Mouse (Mus musculus): ENCODE measurements around the gene Stap2. TPM values are rescaled to one million over a fixed set of nuclear protein-coding genes. Genes with fewer than 3 reads are reported as not detected.

Gene Stap2
- polyA plus RNA-seq, 1 experiment from 2014 or later = 5.2 TPM

DNA sequence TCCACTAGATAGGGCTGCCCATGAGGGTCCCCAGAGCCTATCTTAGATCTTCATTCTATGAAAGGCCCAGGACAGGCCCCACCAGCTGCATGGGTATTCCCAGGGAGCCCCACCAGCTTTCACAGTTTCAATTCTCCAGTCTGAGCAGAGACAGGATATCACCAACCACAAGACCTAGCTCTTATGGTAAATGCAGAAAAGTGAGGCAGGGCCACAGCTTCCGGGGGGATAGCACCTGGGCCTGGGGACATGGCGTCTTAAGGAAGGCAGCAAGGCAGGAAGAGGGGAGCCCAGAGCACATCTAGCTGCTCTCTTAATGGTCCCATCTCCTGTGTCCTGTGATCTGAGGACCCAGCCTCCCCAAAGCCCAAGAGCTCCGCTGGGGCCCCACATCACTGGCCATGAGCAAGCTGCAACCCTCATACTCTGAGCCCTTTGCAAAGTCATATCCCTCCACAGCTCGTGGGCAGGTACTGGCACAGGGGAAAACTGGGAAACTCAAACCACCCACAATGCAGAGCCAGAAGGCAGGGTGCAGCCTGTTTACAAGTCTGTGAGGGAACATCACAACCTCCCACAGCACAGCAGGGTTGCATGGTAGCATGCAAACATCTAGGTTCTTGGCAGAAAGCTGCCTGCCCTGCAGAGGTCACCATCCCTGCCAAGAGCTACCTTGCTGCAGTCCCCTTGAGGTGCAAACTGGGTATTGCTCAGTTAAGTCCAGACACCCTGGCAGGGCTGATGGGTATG, 16.0 kb upstream of the Stap2 start:
- Histone ChIP-seq H3K27me3 (ENCODE audit: control insufficient read depth, insufficient read depth, low read length) (no peaks in the 10 kb centered on the region), H3K36me3 (ENCODE audit: control insufficient read depth, insufficient read depth, low read length) (peaks cover 32% of the 10 kb centered on the region), H3K9me3 (ENCODE audit: control insufficient read depth, low read length) (no peaks in the 10 kb centered on the region), H3K4me2 (ENCODE audit: low read depth, low read length) (no peak overlapping the region), H3K27ac (ENCODE audit: low read depth, low read length) (peak overlapping the region; percentile 16), H3K4me3 (ENCODE audit: low read depth, low read length) (no peak overlapping the region), H3K4me1 (ENCODE audit: control insufficient read depth, insufficient read depth, low read length) (peaks cover 6% of the 10 kb centered on the region; the same call in 1 of the 2 replicates), H3K9ac (replicated peaks; ENCODE audit: low read depth, low read length) (no peak overlapping the region)
- ATAC-seq (ENCODE audit: low read depth) = no peak
- WGBS = 85% methylated on average over 4 of the region's 4 CpGs

DNA sequence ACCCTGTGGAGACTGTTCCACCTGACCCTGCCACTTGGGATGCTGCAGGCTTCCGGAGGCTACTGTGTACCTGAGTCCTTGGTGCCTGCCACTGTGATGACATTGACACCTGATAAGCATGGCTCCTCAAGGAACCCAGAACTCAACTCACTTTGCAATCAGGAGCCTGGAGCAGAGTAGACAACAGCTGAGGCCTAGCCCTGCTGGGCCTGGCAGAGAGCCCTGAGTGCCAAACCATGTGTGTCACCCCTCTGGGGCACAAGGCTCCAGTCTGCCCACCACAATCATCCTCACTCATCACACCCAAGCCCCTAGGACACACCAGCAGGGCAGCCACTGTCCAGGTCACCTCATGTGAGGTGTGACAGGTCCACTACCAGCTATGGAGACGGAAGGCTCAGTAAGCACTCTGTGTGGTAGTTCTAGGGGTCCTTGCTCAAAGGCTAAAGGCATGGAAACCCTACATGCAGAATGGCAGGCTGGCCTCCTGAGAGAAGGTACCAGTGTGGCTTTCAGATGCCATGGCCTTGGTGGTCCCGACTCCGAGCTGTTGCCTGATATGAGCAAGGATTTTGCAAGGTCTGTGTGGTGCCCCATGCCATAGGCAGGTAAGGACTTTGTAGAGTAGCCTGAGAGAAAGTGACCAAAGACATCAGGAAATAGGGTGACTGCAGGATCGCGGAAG, 15.2 kb upstream of the Stap2 start:
- H3K4me3 ChIP-seq (ENCODE audit: low read depth, low read length) = no peak overlapping the region
- H3K27ac ChIP-seq (ENCODE audit: low read depth, low read length) = peak overlapping the region; percentile 16; the same call in 1 of the 2 replicates
- peaks cover 6% of the 10 kb centered on the region; the same call in 1 of the 2 replicates for H3K4me1 ChIP-seq (ENCODE audit: control insufficient read depth, insufficient read depth, low read length)
- no peaks in the 10 kb centered on the region for H3K9me3 ChIP-seq (ENCODE audit: control insufficient read depth, low read length)
- no peaks in the 10 kb centered on the region for H3K27me3 ChIP-seq (ENCODE audit: control insufficient read depth, insufficient read depth, low read length)
- no peak overlapping the region for H3K4me2 ChIP-seq (ENCODE audit: low read depth, low read length)
- WGBS = 90% methylated on average over 6 of the region's 6 CpGs
- H3K36me3 ChIP-seq (ENCODE audit: control insufficient read depth, insufficient read depth, low read length) = peaks cover 40% of the 10 kb centered on the region
- ATAC-seq (ENCODE audit: low read depth) = no peak
- no peak overlapping the region for H3K9ac ChIP-seq (replicated peaks; ENCODE audit: low read depth, low read length)

DNA sequence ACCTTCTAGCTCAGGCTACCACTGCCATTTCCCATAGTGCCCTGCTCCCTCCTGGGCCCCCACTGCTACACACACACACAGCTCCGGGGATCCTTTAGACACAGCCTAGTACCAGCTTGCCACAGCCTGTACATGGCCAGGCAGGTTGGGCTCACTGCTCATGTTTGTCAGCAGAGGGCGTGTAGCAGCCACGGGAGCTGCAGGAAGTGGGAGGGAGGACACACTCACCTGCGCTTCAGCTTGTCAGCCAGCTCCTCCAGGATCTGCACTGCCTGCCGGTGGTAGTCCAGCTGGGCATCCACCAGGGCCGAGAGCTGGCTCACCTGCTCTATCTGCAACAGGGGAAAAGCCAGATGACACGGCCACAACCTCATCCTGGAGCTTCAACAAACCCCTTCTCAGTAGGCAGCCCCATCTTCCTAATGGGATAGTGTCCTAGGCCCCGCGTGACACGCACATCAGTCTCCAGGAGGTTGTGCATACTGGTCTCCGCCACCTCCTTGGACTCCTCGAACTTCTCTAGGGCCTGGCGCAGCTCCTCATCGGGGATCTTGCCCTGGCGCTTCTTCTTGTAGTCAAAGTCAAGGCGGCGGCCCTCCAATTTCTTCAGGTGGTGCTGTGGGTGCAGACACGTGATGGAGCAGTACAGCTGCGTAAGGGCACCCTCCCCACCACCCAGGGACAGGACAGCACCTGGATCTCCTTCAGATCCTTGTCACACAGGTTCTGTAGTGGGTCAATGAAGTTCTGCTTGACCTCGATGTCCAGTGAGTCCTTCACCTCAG, 13.2 kb upstream of the Stap2 start:
- no peak overlapping the region for H3K4me3 ChIP-seq (ENCODE audit: low read depth, low read length)
- no peak overlapping the region for H3K4me2 ChIP-seq (ENCODE audit: low read depth, low read length)
- peak overlapping the region; percentile 34; the same call in 1 of the 2 replicates for H3K27ac ChIP-seq (ENCODE audit: low read depth, low read length)
- H3K9ac ChIP-seq (replicated peaks; ENCODE audit: low read depth, low read length) = no peak overlapping the region
- peaks cover 49% of the 10 kb centered on the region for H3K36me3 ChIP-seq (ENCODE audit: control insufficient read depth, insufficient read depth, low read length)
- 78% methylated on average over 20 of the region's 20 CpGs for WGBS
- H3K4me1 ChIP-seq (ENCODE audit: control insufficient read depth, insufficient read depth, low read length) = peaks cover 6% of the 10 kb centered on the region; the same call in 1 of the 2 replicates
- ATAC-seq (ENCODE audit: low read depth) = peak; percentile 21; the same call in 1 of the 2 replicates
- H3K9me3 ChIP-seq (ENCODE audit: control insufficient read depth, low read length) = no peaks in the 10 kb centered on the region
- no peaks in the 10 kb centered on the region for H3K27me3 ChIP-seq (ENCODE audit: control insufficient read depth, insufficient read depth, low read length)

DNA sequence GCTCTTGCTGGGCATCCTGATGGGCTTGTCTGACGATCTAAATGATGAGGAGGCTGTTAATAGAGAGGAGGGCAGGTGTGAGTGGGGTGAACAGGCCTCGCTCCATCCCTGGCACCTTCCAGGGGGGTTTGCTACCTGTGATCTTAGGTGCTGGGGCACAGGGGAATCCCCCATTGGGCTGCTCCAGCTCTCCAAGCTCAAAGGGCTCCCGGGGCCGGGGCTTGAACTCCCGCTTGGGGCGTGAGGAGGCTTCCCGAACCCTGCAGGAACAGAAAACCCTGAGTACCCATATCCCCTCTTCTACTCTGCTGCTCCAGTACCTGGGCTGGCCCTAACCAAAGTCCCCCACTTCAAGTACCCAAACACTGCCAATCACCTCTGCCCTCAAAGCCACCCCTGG, 12.5 kb upstream of the Stap2 start:
- H3K27ac ChIP-seq (ENCODE audit: low read depth, low read length) = 0 out of 2 replicates have a peak overlapping the region, but pooled peaks have one; percentile 34
- H3K27me3 ChIP-seq (ENCODE audit: control insufficient read depth, insufficient read depth, low read length) = no peaks in the 10 kb centered on the region
- ATAC-seq (ENCODE audit: low read depth) = no peak
- H3K9me3 ChIP-seq (ENCODE audit: control insufficient read depth, low read length) = no peaks in the 10 kb centered on the region
- H3K4me2 ChIP-seq (ENCODE audit: low read depth, low read length) = no peak overlapping the region
- 93% methylated on average over 7 of the region's 7 CpGs for WGBS
- H3K4me3 ChIP-seq (ENCODE audit: low read depth, low read length) = no peak overlapping the region
- no peak overlapping the region for H3K9ac ChIP-seq (replicated peaks; ENCODE audit: low read depth, low read length)
- peaks cover 55% of the 10 kb centered on the region for H3K36me3 ChIP-seq (ENCODE audit: control insufficient read depth, insufficient read depth, low read length)
- peaks cover 6% of the 10 kb centered on the region; the same call in 1 of the 2 replicates for H3K4me1 ChIP-seq (ENCODE audit: control insufficient read depth, insufficient read depth, low read length)

- ATAC-seq (ENCODE audit: low read depth) = no peak
- H3K9me3 ChIP-seq (ENCODE audit: control insufficient read depth, low read length) = no peaks in the 10 kb centered on the region
- WGBS = 85% methylated on average over 15 of the region's 15 CpGs
- H3K9ac ChIP-seq (replicated peaks; ENCODE audit: low read depth, low read length) = no peak overlapping the region
- H3K27me3 ChIP-seq (ENCODE audit: control insufficient read depth, insufficient read depth, low read length) = no peaks in the 10 kb centered on the region
- H3K4me1 ChIP-seq (ENCODE audit: control insufficient read depth, insufficient read depth, low read length) = peaks cover 6% of the 10 kb centered on the region; the same call in 1 of the 2 replicates
- H3K4me2 ChIP-seq (ENCODE audit: low read depth, low read length) = no peak overlapping the region
- no peak overlapping the region for H3K4me3 ChIP-seq (ENCODE audit: low read depth, low read length)
- H3K36me3 ChIP-seq (ENCODE audit: control insufficient read depth, insufficient read depth, low read length) = peaks cover 58% of the 10 kb centered on the region
- no peak overlapping the region for H3K27ac ChIP-seq (ENCODE audit: low read depth, low read length)
These were observed 11.7 kb upstream of the Stap2 start for GRCm38 (mm10) chr17:56016793-56017785.

- no peaks in the 10 kb centered on the region for H3K27me3 ChIP-seq (ENCODE audit: control insufficient read depth, insufficient read depth, low read length)
- H3K4me2 ChIP-seq (ENCODE audit: low read depth, low read length) = no peak overlapping the region
- H3K9me3 ChIP-seq (ENCODE audit: control insufficient read depth, low read length) = no peaks in the 10 kb centered on the region
- peaks cover 6% of the 10 kb centered on the region for H3K4me1 ChIP-seq (ENCODE audit: control insufficient read depth, insufficient read depth, low read length)
- no peak overlapping the region for H3K4me3 ChIP-seq (ENCODE audit: low read depth, low read length)
- peaks cover 65% of the 10 kb centered on the region for H3K36me3 ChIP-seq (ENCODE audit: control insufficient read depth, insufficient read depth, low read length)
- H3K27ac ChIP-seq (ENCODE audit: low read depth, low read length) = no peak overlapping the region
- no peak overlapping the region for H3K9ac ChIP-seq (replicated peaks; ENCODE audit: low read depth, low read length)
- 89% methylated on average over 8 of the region's 8 CpGs for WGBS
- ATAC-seq (ENCODE audit: low read depth) = no peak
These were observed 11.0 kb upstream of the Stap2 start for GRCm38 (mm10) chr17:56016382-56016781.

GRCm38 (mm10) chr17:56015293-56015692, 9.9 kb upstream of the Stap2 start:
- 97% methylated on average over 9 of the region's 9 CpGs for WGBS
- ATAC-seq (ENCODE audit: low read depth) = no peak
- H3K36me3 ChIP-seq (ENCODE audit: control insufficient read depth, insufficient read depth, low read length) = peaks cover 68% of the 10 kb centered on the region

DNA sequence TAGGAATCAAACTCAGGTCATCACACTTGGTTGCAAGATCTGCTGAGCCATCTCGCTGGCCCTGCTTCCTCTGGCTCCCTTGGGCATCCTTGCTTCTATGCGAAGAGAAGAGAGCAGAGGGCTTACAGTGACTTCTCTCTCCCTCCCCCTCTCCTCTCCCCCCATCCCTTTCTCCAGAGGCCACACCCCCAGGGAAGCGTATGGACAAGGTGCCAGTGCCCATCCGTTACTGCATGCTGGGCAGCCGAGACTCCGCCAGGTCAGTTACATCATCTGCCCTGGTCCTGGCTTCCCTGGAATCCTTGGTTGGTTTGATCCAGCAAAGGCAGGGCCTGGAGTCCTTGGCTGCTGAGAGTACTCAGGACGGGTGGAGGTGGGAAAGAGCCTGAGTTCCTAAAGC, 6.1 kb upstream of the Stap2 start:
- peaks cover 36% of the 10 kb centered on the region for H3K36me3 ChIP-seq (ENCODE audit: control insufficient read depth, insufficient read depth, low read length)
- no peak overlapping the region for H3K4me3 ChIP-seq (ENCODE audit: low read depth, low read length)
- peaks cover 25% of the 10 kb centered on the region for H3K4me1 ChIP-seq (ENCODE audit: control insufficient read depth, insufficient read depth, low read length)
- no peak overlapping the region for H3K27ac ChIP-seq (ENCODE audit: low read depth, low read length)
- no peaks in the 10 kb centered on the region for H3K27me3 ChIP-seq (ENCODE audit: control insufficient read depth, insufficient read depth, low read length)
- H3K9me3 ChIP-seq (ENCODE audit: control insufficient read depth, low read length) = no peaks in the 10 kb centered on the region
- ATAC-seq (ENCODE audit: low read depth) = no peak
- H3K4me2 ChIP-seq (ENCODE audit: low read depth, low read length) = no peak overlapping the region
- H3K9ac ChIP-seq (replicated peaks; ENCODE audit: low read depth, low read length) = no peak overlapping the region
- 86% methylated on average over 7 of the region's 7 CpGs for WGBS

More at GRCm38 (mm10) chr17:56015293-56015692, 9.9 kb upstream of the Stap2 start:
- H3K27ac ChIP-seq (ENCODE audit: low read depth, low read length) = no peak overlapping the region
- H3K27me3 ChIP-seq (ENCODE audit: control insufficient read depth, insufficient read depth, low read length) = no peaks in the 10 kb centered on the region
- no peak overlapping the region for H3K4me3 ChIP-seq (ENCODE audit: low read depth, low read length)
- no peak overlapping the region for H3K9ac ChIP-seq (replicated peaks; ENCODE audit: low read depth, low read length)
- no peaks in the 10 kb centered on the region for H3K9me3 ChIP-seq (ENCODE audit: control insufficient read depth, low read length)
- no peak overlapping the region for H3K4me2 ChIP-seq (ENCODE audit: low read depth, low read length)
- H3K4me1 ChIP-seq (ENCODE audit: control insufficient read depth, insufficient read depth, low read length) = peaks cover 16% of the 10 kb centered on the region
